Mouse (Mus musculus) effector memory CD4-positive, alpha-beta T cell, adult 7 months (primary cell): Measurements from ENCODE around the gene Ctns. TPM values are rescaled to one million over a fixed set of nuclear protein-coding genes. Genes with fewer than 3 reads are reported as not detected.

ENCODE experiments used
- polyA plus RNA-seq: library from polyadenylated mRNA; unstranded; fragments of 100-300 nt; shearing (Covaris generic); gene quantifications from one replicate; pipeline ENCODE4 v1.2.1, GENCODE M21; 2017

The Ctns gene
- polyA plus RNA-seq: 8.6 TPM

GRCm38 (mm10) chr11:73198603-73199229, at the start of gene Ctns:
Gene Ctns, minus strand, starts transcription at chr11:73199042.

DNA sequence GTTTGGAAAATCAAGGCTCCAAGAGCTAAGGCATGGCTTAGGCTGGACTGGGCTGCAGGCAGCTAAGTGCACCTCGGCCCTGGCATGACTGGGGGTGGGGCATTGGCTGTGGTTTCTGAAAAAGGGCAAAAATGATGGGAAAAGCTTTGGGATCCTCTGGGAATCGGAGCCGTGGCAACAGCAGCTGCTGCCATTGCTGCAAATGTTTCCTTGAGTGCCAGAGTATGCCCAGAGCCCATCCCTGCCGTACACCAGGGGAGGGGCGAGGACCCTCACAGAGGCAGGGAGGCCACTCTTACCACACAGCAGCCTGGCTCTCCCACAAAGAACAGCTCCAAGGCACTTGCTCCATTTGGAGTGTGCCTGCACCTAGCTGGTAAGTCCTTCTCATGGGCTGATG, 35.1 kb upstream of the Ctns start, which contains the start of gene Trpv1:
TSS of gene Trpv1 (plus strand) at position 301 of the 400 bp plus-strand sequence.

GRCm38 (mm10) chr11:73199230-73199712, 429 bp upstream of the Ctns start, which contains the start of gene Shpk:
Gene Shpk, plus strand, starts transcription at chr11:73199460.

DNA sequence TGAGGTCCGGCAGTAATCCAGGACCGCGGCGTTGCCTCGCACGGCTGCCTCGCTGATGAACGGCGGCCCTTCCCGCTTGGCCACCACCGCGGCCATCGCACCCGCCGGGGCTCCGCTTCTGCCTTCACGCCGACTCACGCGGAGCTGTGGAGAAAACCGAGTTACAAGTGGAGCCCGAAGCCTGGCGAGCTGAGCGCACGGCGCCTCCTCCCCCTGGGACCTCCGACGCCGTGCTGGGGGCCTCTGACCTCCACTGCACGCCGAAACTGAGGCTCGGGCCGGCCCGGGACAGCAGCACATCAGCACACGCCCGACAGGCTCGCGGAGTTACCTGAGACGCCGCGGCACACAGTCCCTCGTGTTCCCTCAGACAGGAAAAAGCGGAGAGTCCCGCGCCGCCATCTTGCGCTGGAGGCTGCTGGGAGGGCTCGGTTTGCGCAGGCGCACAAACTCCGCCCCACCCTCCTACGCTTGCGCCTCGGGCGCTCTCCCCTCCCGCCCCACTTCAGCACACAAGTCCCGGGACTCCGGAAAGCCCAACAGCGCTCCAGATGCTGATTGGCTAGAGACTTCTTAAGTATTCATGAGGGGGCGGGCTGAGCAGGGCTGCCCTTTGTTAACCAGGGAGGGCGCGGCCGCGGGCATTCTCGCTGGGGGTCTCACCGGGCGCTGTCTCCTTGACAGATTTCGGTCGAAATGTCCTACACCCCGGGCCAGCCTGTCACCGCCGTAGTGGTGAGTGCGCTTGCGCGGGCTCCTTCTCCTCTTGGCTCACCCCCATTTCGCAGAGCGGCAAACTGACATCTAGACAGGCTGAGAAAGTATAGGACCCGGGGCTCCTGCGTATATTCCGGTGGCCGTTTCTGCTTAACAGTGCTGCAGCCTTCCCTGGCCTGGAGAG, 22.0 kb downstream of the Ctns start, which contains the start of the genes Emc6 and Tax1bp3:
TSS of gene Emc6 (minus strand) at position 430 of the 901 bp plus-strand sequence.
TSS of gene Tax1bp3 (plus strand) at position 476 of the 901 bp plus-strand sequence.

GRCm38 (mm10) chr11:73159957-73160810, 38.7 kb downstream of the Ctns start, which contains the start of gene P2rx5:
Gene P2rx5, plus strand, starts transcription at chr11:73160421.

DNA sequence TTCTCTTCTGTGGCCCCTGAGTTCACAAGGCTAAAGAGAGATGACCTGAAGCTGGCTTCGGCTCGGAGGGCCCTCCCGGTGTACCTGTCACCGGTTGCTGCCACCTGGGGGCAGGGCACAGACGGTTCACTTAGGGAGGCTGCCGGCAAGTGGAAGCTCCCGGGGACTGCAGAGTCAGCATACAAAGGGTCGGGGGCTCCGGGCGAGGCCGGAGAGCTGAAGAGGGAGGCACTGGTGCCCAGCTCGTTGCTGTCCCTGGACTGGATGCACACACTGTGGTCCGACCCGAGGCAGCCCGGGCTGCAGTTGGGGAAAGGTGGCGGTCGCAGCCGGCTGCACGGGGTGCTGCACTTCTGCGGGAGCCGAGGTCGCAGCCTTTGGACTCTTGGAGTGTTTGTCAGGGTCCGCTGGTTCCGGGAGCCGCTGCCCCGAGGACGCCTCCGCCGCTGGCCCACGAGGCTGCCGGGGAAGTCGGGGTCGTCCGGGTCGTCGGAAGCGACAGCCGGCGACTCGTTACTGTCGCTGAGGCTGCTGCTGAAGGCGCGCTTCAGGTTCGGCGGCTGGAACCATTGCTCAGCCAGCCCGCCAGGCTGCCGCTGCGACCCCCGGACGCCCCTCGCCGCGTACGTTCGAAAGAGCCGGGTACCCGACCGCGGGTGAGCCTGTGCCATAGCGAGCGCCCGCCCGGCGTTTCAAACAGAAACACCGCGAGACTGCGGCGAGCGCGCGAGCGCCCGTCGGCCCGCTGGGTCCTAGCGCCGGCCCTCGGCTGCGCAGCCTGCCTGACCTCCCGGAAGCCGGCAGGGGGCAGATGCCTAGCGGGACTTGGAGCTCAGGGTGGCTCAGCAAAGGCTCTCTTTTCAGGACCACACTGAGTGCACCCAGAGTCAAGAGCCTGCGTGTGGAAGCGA, 61.0 kb downstream of the Ctns start, which contains the start of gene Haspin:
TSS of gene Haspin (minus strand) at position 704 of the 911 bp plus-strand sequence.

Other genes starting within 250 kb of the Ctns start
- gene Atp2a3, start 237.9 kb downstream of the Ctns start, polyA plus RNA-seq: 262 TPM
- gene P2rx1, start 199.9 kb downstream of the Ctns start, polyA plus RNA-seq: not detected
- 2.0 TPM for gene Camkk1, start 180.0 kb downstream of the Ctns start, polyA plus RNA-seq
- gene Ncbp3, start 151.3 kb downstream of the Ctns start, polyA plus RNA-seq: 7.0 TPM
- 0.59 TPM for gene Itgae, start 108.5 kb downstream of the Ctns start, polyA plus RNA-seq
- gene Haspin, start 60.7 kb downstream of the Ctns start, polyA plus RNA-seq: 2.2 TPM
- gene P2rx5, start 38.6 kb downstream of the Ctns start, polyA plus RNA-seq: not detected
- 95.4 TPM for gene Emc6, start 22.0 kb downstream of the Ctns start, polyA plus RNA-seq
- 12.4 TPM for gene Tax1bp3, start 22.0 kb downstream of the Ctns start, polyA plus RNA-seq
- 6.2 TPM for gene Shpk, start 418 bp upstream of the Ctns start, polyA plus RNA-seq
- not detected for gene Trpv1, start 35.2 kb upstream of the Ctns start, polyA plus RNA-seq
- 0.12 TPM for gene Trpv3, start 68.3 kb upstream of the Ctns start, polyA plus RNA-seq
- 0.82 TPM for gene Aspa, start 130.6 kb upstream of the Ctns start, polyA plus RNA-seq
- not detected for gene Gm49340, start 130.7 kb upstream of the Ctns start, polyA plus RNA-seq
- not detected for gene Spata22, start 130.7 kb upstream of the Ctns start, polyA plus RNA-seq
- not detected for gene Olfr20, start 151.7 kb upstream of the Ctns start, polyA plus RNA-seq
- gene Olfr376, start 172.2 kb upstream of the Ctns start, polyA plus RNA-seq: not detected
- not detected for gene Olfr1, start 200.6 kb upstream of the Ctns start, polyA plus RNA-seq
- gene Olfr378, start 229.4 kb upstream of the Ctns start, polyA plus RNA-seq: not detected